Mouse (Mus musculus): ENCODE measurements around the gene Mvd.

The Mvd gene

GRCm38 (mm10) chr8:122459218-122459900, 16.1 kb upstream of the Mvd start:
- intact Hi-C loops (cut with DNase I), result no loop called here

- intact Hi-C loops (cut with DNase I), result no loop called here
Measured at GRCm38 (mm10) chr8:122457171-122457570, 13.9 kb upstream of the Mvd start.

- intact Hi-C loops (cut with DNase I), result no loop called here
Measured at GRCm38 (mm10) chr8:122454409-122454808, 11.2 kb upstream of the Mvd start.

GRCm38 (mm10) chr8:122452154-122452553, 8.9 kb upstream of the Mvd start:
- intact Hi-C loops (cut with DNase I), result no loop called here

- intact Hi-C loops (cut with DNase I), result no loop called here
Measured at GRCm38 (mm10) chr8:122451161-122451703, 8.0 kb upstream of the Mvd start.

- intact Hi-C loops (cut with DNase I), result loop anchor here (10.0 kb wide), 1 partner anchor 170 kb away; no protein-coding TSS in a partner anchor
Measured at GRCm38 (mm10) chr8:122445203-122445602, 2.0 kb upstream of the Mvd start.

GRCm38 (mm10) chr8:122444058-122444748, 981 bp upstream of the Mvd start:
- intact Hi-C loops (cut with DNase I), result loop anchor here (5.0 to 10.0 kb wide), 2 partner anchors 33 to 169 kb away; partner anchors contain the start of genes Ctu2 and Rnf166

GRCm38 (mm10) chr8:122442781-122443180, 441 bp downstream of the Mvd start:
- intact Hi-C loops (cut with DNase I), result loop anchor here (5.0 to 10.0 kb wide), 2 partner anchors 35 to 168 kb away; partner anchors contain the start of genes Ctu2 and Rnf166

GRCm38 (mm10) chr8:122442356-122442755, 866 bp downstream of the Mvd start:
- intact Hi-C loops (cut with DNase I), result loop anchor here (5.0 to 10.0 kb wide), 2 partner anchors 35 to 168 kb away; partner anchors contain the start of genes Ctu2 and Rnf166

GRCm38 (mm10) chr8:122441326-122441725, 1.9 kb downstream of the Mvd start:
- intact Hi-C loops (cut with DNase I), result loop anchor here (5.0 to 10.0 kb wide), 2 partner anchors 36 to 167 kb away; partner anchors contain the start of genes Ctu2 and Rnf166

- intact Hi-C loops (cut with DNase I), result loop anchor here (5.0 kb wide), 1 partner anchor 62 kb away; the partner anchor contains the start of gene Zc3h18
Measured at GRCm38 (mm10) chr8:122439336-122439735, 3.9 kb downstream of the Mvd start.

- intact Hi-C loops (cut with DNase I), result loop anchor here (5.0 kb wide), 1 partner anchor 61 kb away; the partner anchor contains the start of gene Zc3h18
Measured at GRCm38 (mm10) chr8:122437708-122438331, 5.4 kb downstream of the Mvd start.

- intact Hi-C loops (cut with DNase I), result loop anchor here (5.0 kb wide), 1 partner anchor 59 kb away; the partner anchor contains the start of gene Zc3h18
Measured at GRCm38 (mm10) chr8:122436586-122437125, 6.6 kb downstream of the Mvd start.

- intact Hi-C loops (cut with DNase I), result loop anchor here (5.0 kb wide), 1 partner anchor 59 kb away; the partner anchor contains the start of gene Zc3h18
Measured at GRCm38 (mm10) chr8:122436146-122436545, 7.1 kb downstream of the Mvd start.

GRCm38 (mm10) chr8:122435375-122435774, 7.8 kb downstream of the Mvd start:
- intact Hi-C loops (cut with DNase I), result loop anchor here (5.0 kb wide), 1 partner anchor 58 kb away; the partner anchor contains the start of gene Zc3h18

- intact Hi-C loops (cut with DNase I), result no loop called here
Measured at GRCm38 (mm10) chr8:122433269-122433905, 9.8 kb downstream of the Mvd start.

- intact Hi-C loops (cut with DNase I), result no loop called here
Measured at GRCm38 (mm10) chr8:122432443-122433268, 10.6 kb downstream of the Mvd start, which contains the start of gene Cyba. TSS of gene Cyba (minus strand) at chr8:122432930.

GRCm38 (mm10) chr8:122431694-122432442, 11.4 kb downstream of the Mvd start:
- intact Hi-C loops (cut with DNase I), result no loop called here

- intact Hi-C loops (cut with DNase I), result no loop called here
Measured at GRCm38 (mm10) chr8:122430646-122431045, 12.6 kb downstream of the Mvd start.

Measured in adrenal gland (tissue).